Mouse (Mus musculus): ENCODE results near the gene Homer2. TPM values are rescaled to one million over a fixed set of nuclear protein-coding genes. Genes with fewer than 3 reads are reported as not detected.

The Homer2 gene
- polyA plus RNA-seq, 1 experiment from 2014 or later = 34.8 TPM

- Histone ChIP-seq H3K4me2 (replicated peaks) (no peak overlapping the region), H3K27ac (no peak overlapping the region), H3K36me3 (no peaks in the 10 kb centered on the region), H3K27me3 (no peaks in the 10 kb centered on the region), H3K9ac (no peak overlapping the region), H3K4me3 (no peak overlapping the region), H3K9me3 (replicated peaks) (no peaks in the 10 kb centered on the region), H3K4me1 (no peaks in the 10 kb centered on the region; the same call in 1 of the 2 replicates)
- ATAC-seq (ENCODE audit: low FRiP score) = no peak
- 74% methylated on average over 18 of the region's 18 CpGs for WGBS
Measured at GRCm38 (mm10) chr7:81725986-81726727, 18.8 kb upstream of the Homer2 start.

GRCm38 (mm10) chr7:81723851-81724250 is 16.5 kb upstream of the Homer2 start:
- ATAC-seq (ENCODE audit: low FRiP score) = no peak
- H3K9me3 ChIP-seq (replicated peaks) = no peaks in the 10 kb centered on the region
- 94% methylated on average over 10 of the region's 10 CpGs for WGBS

GRCm38 (mm10) chr7:81721271-81721670 is 13.9 kb upstream of the Homer2 start:
- Histone ChIP-seq H3K9ac (no peak overlapping the region), H3K27ac (no peak overlapping the region), H3K36me3 (no peaks in the 10 kb centered on the region), H3K9me3 (replicated peaks) (no peaks in the 10 kb centered on the region), H3K4me2 (replicated peaks) (no peak overlapping the region), H3K27me3 (no peaks in the 10 kb centered on the region), H3K4me1 (peaks cover 2% of the 10 kb centered on the region; the same call in 1 of the 2 replicates), H3K4me3 (no peak overlapping the region)
- no peak for ATAC-seq (ENCODE audit: low FRiP score)
- 76% methylated on average over 5 of the region's 5 CpGs for WGBS

More at GRCm38 (mm10) chr7:81723851-81724250, 16.5 kb upstream of the Homer2 start:
- Histone ChIP-seq H3K36me3 (no peaks in the 10 kb centered on the region), H3K27ac (no peak overlapping the region), H3K4me3 (no peak overlapping the region), H3K9ac (no peak overlapping the region), H3K4me1 (peaks cover 2% of the 10 kb centered on the region; the same call in 1 of the 2 replicates), H3K27me3 (no peaks in the 10 kb centered on the region), H3K4me2 (replicated peaks) (no peak overlapping the region)

- Histone ChIP-seq H3K4me2 (replicated peaks) (no peak overlapping the region), H3K4me1 (peaks cover 2% of the 10 kb centered on the region; the same call in 1 of the 2 replicates), H3K27me3 (no peaks in the 10 kb centered on the region), H3K4me3 (no peak overlapping the region), H3K9me3 (replicated peaks) (no peaks in the 10 kb centered on the region), H3K9ac (no peak overlapping the region), H3K27ac (no peak overlapping the region), H3K36me3 (no peaks in the 10 kb centered on the region)
- no peak for ATAC-seq (ENCODE audit: low FRiP score)
- 100% methylated on average over 1 of the region's 1 CpGs for WGBS
Measured at GRCm38 (mm10) chr7:81719216-81719661, 11.9 kb upstream of the Homer2 start.

GRCm38 (mm10) chr7:81718657-81719056 is 11.3 kb upstream of the Homer2 start:
- Histone ChIP-seq H3K4me2 (replicated peaks) (no peak overlapping the region), H3K36me3 (no peaks in the 10 kb centered on the region), H3K9ac (no peak overlapping the region), H3K4me1 (peaks cover 2% of the 10 kb centered on the region; the same call in 1 of the 2 replicates), H3K4me3 (no peak overlapping the region), H3K27ac (no peak overlapping the region), H3K27me3 (no peaks in the 10 kb centered on the region), H3K9me3 (replicated peaks) (no peaks in the 10 kb centered on the region)
- WGBS = 63% methylated on average over 1 of the region's 1 CpGs
- no peak for ATAC-seq (ENCODE audit: low FRiP score)

- peaks cover 13% of the 10 kb centered on the region for H3K4me1 ChIP-seq
- no peak overlapping the region for H3K9ac ChIP-seq
- H3K9me3 ChIP-seq (replicated peaks) = 0 out of 2 replicates have a peak, but pooled peaks cover 5% of the 10 kb centered on the region
- H3K4me3 ChIP-seq = no peak overlapping the region
- H3K27me3 ChIP-seq = peaks cover 29% of the 10 kb centered on the region
- no peak for ATAC-seq (ENCODE audit: low FRiP score)
- no peaks in the 10 kb centered on the region for H3K36me3 ChIP-seq
- no peak overlapping the region for H3K27ac ChIP-seq
- WGBS = 81% methylated on average over 4 of the region's 4 CpGs
- no peak overlapping the region for H3K4me2 ChIP-seq (replicated peaks)
Measured at GRCm38 (mm10) chr7:81710166-81710565, 2.8 kb upstream of the Homer2 start.

GRCm38 (mm10) chr7:81708165-81708564 is 838 bp upstream of the Homer2 start:
- ATAC-seq (ENCODE audit: low FRiP score) = no peak
- Histone ChIP-seq H3K27me3 (peaks cover 33% of the 10 kb centered on the region), H3K4me2 (replicated peaks) (no peak overlapping the region), H3K4me1 (peaks cover 13% of the 10 kb centered on the region), H3K36me3 (no peaks in the 10 kb centered on the region), H3K4me3 (no peak overlapping the region), H3K9ac (no peak overlapping the region), H3K9me3 (replicated peaks) (0 out of 2 replicates have a peak, but pooled peaks cover 5% of the 10 kb centered on the region), H3K27ac (no peak overlapping the region)

GRCm38 (mm10) chr7:81706416-81707391 is 623 bp downstream of the Homer2 start:
- H3K4me2 ChIP-seq (replicated peaks) = peak overlapping the region; percentile 89
- peaks cover 13% of the 10 kb centered on the region for H3K4me1 ChIP-seq
- H3K9me3 ChIP-seq (replicated peaks) = 0 out of 2 replicates have a peak, but pooled peaks cover 5% of the 10 kb centered on the region
- ATAC-seq (ENCODE audit: low FRiP score) = peak; percentile 82
- no peaks in the 10 kb centered on the region for H3K36me3 ChIP-seq
- H3K27ac ChIP-seq = peak overlapping the region; percentile 74
- peaks cover 33% of the 10 kb centered on the region for H3K27me3 ChIP-seq
- H3K4me3 ChIP-seq = peak overlapping the region; percentile 72
- under 1% methylated on average over 79 of the region's 114 CpGs for WGBS
- peak overlapping the region; percentile 84 for H3K9ac ChIP-seq

- H3K4me2 ChIP-seq (replicated peaks) = peak overlapping the region; percentile 89
- 0 out of 2 replicates have a peak, but pooled peaks cover 5% of the 10 kb centered on the region for H3K9me3 ChIP-seq (replicated peaks)
- H3K4me1 ChIP-seq = peaks cover 13% of the 10 kb centered on the region
- 0 out of 2 replicates have a peak, but pooled peaks have one; percentile 29 for ATAC-seq (ENCODE audit: low FRiP score)
- H3K27ac ChIP-seq = peak overlapping the region; percentile 74
- 32% methylated on average over 12 of the region's 12 CpGs for WGBS
- peaks cover 33% of the 10 kb centered on the region for H3K27me3 ChIP-seq
- no peaks in the 10 kb centered on the region for H3K36me3 ChIP-seq
- H3K9ac ChIP-seq = peak overlapping the region; percentile 84
- peak overlapping the region; percentile 72 for H3K4me3 ChIP-seq
Measured at GRCm38 (mm10) chr7:81706027-81706415, 1.3 kb downstream of the Homer2 start.

- no peak overlapping the region for H3K9ac ChIP-seq
- no peaks in the 10 kb centered on the region for H3K9me3 ChIP-seq (replicated peaks)
- no peak for ATAC-seq (ENCODE audit: low FRiP score)
- 88% methylated on average over 13 of the region's 13 CpGs for WGBS
- H3K4me3 ChIP-seq = no peak overlapping the region
- no peak overlapping the region for H3K4me2 ChIP-seq (replicated peaks)
- no peak overlapping the region for H3K27ac ChIP-seq
- H3K27me3 ChIP-seq = no peaks in the 10 kb centered on the region
- H3K4me1 ChIP-seq = no peaks in the 10 kb centered on the region
- no peaks in the 10 kb centered on the region for H3K36me3 ChIP-seq
Measured at GRCm38 (mm10) chr7:81698357-81698756, 9.0 kb downstream of the Homer2 start.

GRCm38 (mm10) chr7:81697954-81698353 is 9.4 kb downstream of the Homer2 start:
- 0 out of 2 replicates have a peak, but pooled peaks cover under 1% of the 10 kb centered on the region for H3K4me1 ChIP-seq
- H3K9ac ChIP-seq = no peak overlapping the region
- H3K36me3 ChIP-seq = no peaks in the 10 kb centered on the region
- no peak overlapping the region for H3K27ac ChIP-seq
- no peaks in the 10 kb centered on the region for H3K9me3 ChIP-seq (replicated peaks)
- H3K4me2 ChIP-seq (replicated peaks) = no peak overlapping the region
- WGBS = 82% methylated on average over 4 of the region's 4 CpGs
- H3K27me3 ChIP-seq = no peaks in the 10 kb centered on the region
- no peak for ATAC-seq (ENCODE audit: low FRiP score)
- no peak overlapping the region for H3K4me3 ChIP-seq
